Mouse (Mus musculus) lung, embryonic 15.5 days (tissue): ENCODE measurements around the gene Pnmt. TPM values are rescaled to one million over a fixed set of nuclear protein-coding genes. Genes with fewer than 3 reads are reported as not detected.

ENCODE experiments used
- ATAC-seq: fragments of 200-750 bp; cut with Nextera tagmentation; 2 replicates; pipeline ENCODE4 v1.8.0; 2017; ENCODE audit warnings: moderate number of reproducible peaks, borderline replicate concordance; ENCODE audit not compliant: low FRiP score, low TSS enrichment; ENCODE audit errors: extremely low read depth
- H3K27ac ChIP-seq: fragments of 300-500 bp; sonication (generic); 2 replicates; pipeline ENCODE4 v1.5.1; 2015; ENCODE audit warnings: moderate library complexity, mild to moderate bottlenecking, inconsistent platforms
- H3K27me3 ChIP-seq: fragments of 300-500 bp; sonication (generic); 2 replicates; pipeline ENCODE4 v1.6.1; 2015; ENCODE audit warnings: inconsistent platforms
- H3K36me3 ChIP-seq: fragments of 300-500 bp; sonication (generic); 2 replicates; pipeline ENCODE4 v1.6.1; 2015; ENCODE audit warnings: inconsistent platforms
- H3K4me1 ChIP-seq: fragments of 300-500 bp; sonication (generic); 2 replicates; pipeline ENCODE4 v1.6.1; 2015; ENCODE audit warnings: inconsistent platforms
- H3K4me2 ChIP-seq: fragments of 300-500 bp; sonication (generic); 2 replicates; pipeline ENCODE4 v1.6.1; 2015; ENCODE audit warnings: inconsistent platforms, mild to moderate bottlenecking, moderate library complexity
- H3K4me3 ChIP-seq: fragments of 300-500 bp; sonication (generic); 2 replicates; pipeline ENCODE4 v1.5.1; 2015; ENCODE audit warnings: mild to moderate bottlenecking, inconsistent platforms
- H3K9ac ChIP-seq: fragments of 300-500 bp; sonication (generic); 2 replicates; pipeline ENCODE4 v1.6.1; 2015; ENCODE audit warnings: inconsistent platforms
- H3K9me3 ChIP-seq: fragments of 300-500 bp; sonication (generic); 2 replicates; pipeline ENCODE4 v1.6.1; 2016; ENCODE audit warnings: inconsistent platforms
- WGBS: fragments of 180-500 bp; shearing (Covaris S2); methylation state at CpG from one replicate; pipeline ENCODE4 v1.1.7; 2015; 5-methylcytosine and 5-hydroxymethylcytosine counted together
- polyA plus RNA-seq: library from polyadenylated mRNA; unstranded; fragments of >200 nt; fragmentation: Nextera tagmentation; extraction: Ambion mirVana; gene quantifications from 2 replicates; pipeline ENCODE4 v1.2.1, GENCODE M21; 2015

Gene Pnmt
- polyA plus RNA-seq, 1 experiment from 2014 or later: 0.12 TPM

- Histone ChIP-seq H3K4me2 (no peak overlapping the region), H3K27ac (no peak overlapping the region), H3K9ac (no peak overlapping the region), H3K36me3 (no peaks in the 10 kb centered on the region), H3K4me1 (peaks cover 48% of the 10 kb centered on the region), H3K27me3 (peaks cover 54% of the 10 kb centered on the region), H3K9me3 (no peaks in the 10 kb centered on the region), H3K4me3 (no peak overlapping the region)
- no peak for ATAC-seq
- WGBS: 59% methylated on average over 10 of the region's 10 CpGs
Measured at GRCm38 (mm10) chr11:98388282-98388681, 2.0 kb downstream of the Pnmt start.

GRCm38 (mm10) chr11:98389221-98389780 lies 3.1 kb downstream of the Pnmt start:
- ATAC-seq: no peak
- no peaks in the 10 kb centered on the region for H3K9me3 ChIP-seq
- no peak overlapping the region for H3K27ac ChIP-seq
- 20% methylated on average over 9 of the region's 9 CpGs for WGBS
- H3K4me1 ChIP-seq: peaks cover 58% of the 10 kb centered on the region
- H3K9ac ChIP-seq: no peak overlapping the region
- H3K4me2 ChIP-seq: no peak overlapping the region
- H3K27me3 ChIP-seq: peaks cover 53% of the 10 kb centered on the region
- H3K36me3 ChIP-seq: no peaks in the 10 kb centered on the region
- H3K4me3 ChIP-seq: no peak overlapping the region

- no peak overlapping the region for H3K4me2 ChIP-seq
- H3K4me1 ChIP-seq: peaks cover 66% of the 10 kb centered on the region
- no peak overlapping the region for H3K27ac ChIP-seq
- H3K9ac ChIP-seq: no peak overlapping the region
- H3K27me3 ChIP-seq: peaks cover 45% of the 10 kb centered on the region
- H3K36me3 ChIP-seq: no peaks in the 10 kb centered on the region
- H3K9me3 ChIP-seq: no peaks in the 10 kb centered on the region
- no peak for ATAC-seq
- H3K4me3 ChIP-seq: no peak overlapping the region
- WGBS: 72% methylated on average over 12 of the region's 12 CpGs
Measured at GRCm38 (mm10) chr11:98390141-98390540, 3.9 kb downstream of the Pnmt start.

- no peak for ATAC-seq
- Histone ChIP-seq H3K27ac (peak overlapping the region; percentile 78), H3K4me1 (peaks cover 63% of the 10 kb centered on the region)
Measured at GRCm38 (mm10) chr11:98392034-98392433, 5.8 kb downstream of the Pnmt start.

GRCm38 (mm10) chr11:98392645-98393044 lies 6.4 kb downstream of the Pnmt start:
- Histone ChIP-seq H3K9me3 (no peaks in the 10 kb centered on the region), H3K36me3 (no peaks in the 10 kb centered on the region), H3K27me3 (peaks cover 20% of the 10 kb centered on the region), H3K27ac (peak overlapping the region; percentile 78), H3K4me1 (peaks cover 58% of the 10 kb centered on the region), H3K4me3 (no peak overlapping the region), H3K4me2 (no peak overlapping the region), H3K9ac (no peak overlapping the region)
- 0 out of 2 replicates have a peak, but pooled peaks have one; percentile 9 for ATAC-seq
- WGBS: 41% methylated on average over 4 of the region's 4 CpGs

More at GRCm38 (mm10) chr11:98392034-98392433, 5.8 kb downstream of the Pnmt start:
- peaks cover 26% of the 10 kb centered on the region for H3K27me3 ChIP-seq
- H3K36me3 ChIP-seq: no peaks in the 10 kb centered on the region
- H3K9me3 ChIP-seq: no peaks in the 10 kb centered on the region
- 10% methylated on average over 7 of the region's 8 CpGs for WGBS
- no peak overlapping the region for H3K4me3 ChIP-seq
- H3K4me2 ChIP-seq: no peak overlapping the region
- no peak overlapping the region for H3K9ac ChIP-seq

GRCm38 (mm10) chr11:98393317-98393716 lies 7.1 kb downstream of the Pnmt start:
- H3K9ac ChIP-seq: no peak overlapping the region
- H3K36me3 ChIP-seq: no peaks in the 10 kb centered on the region
- no peak overlapping the region for H3K4me3 ChIP-seq
- H3K4me1 ChIP-seq: peaks cover 51% of the 10 kb centered on the region
- H3K4me2 ChIP-seq: no peak overlapping the region
- 43% methylated on average over 6 of the region's 6 CpGs for WGBS
- peaks cover 13% of the 10 kb centered on the region; the same call in 1 of the 2 replicates for H3K27me3 ChIP-seq
- H3K27ac ChIP-seq: peak overlapping the region; percentile 78
- no peaks in the 10 kb centered on the region for H3K9me3 ChIP-seq
- peak; percentile 55 for ATAC-seq

- Histone ChIP-seq H3K4me2 (no peak overlapping the region; the same call in 1 of the 2 replicates), H3K27ac (peak overlapping the region; percentile 81), H3K4me3 (no peak overlapping the region), H3K9me3 (no peaks in the 10 kb centered on the region), H3K27me3 (0 out of 2 replicates have a peak, but pooled peaks cover 4% of the 10 kb centered on the region), H3K36me3 (no peaks in the 10 kb centered on the region), H3K4me1 (peaks cover 42% of the 10 kb centered on the region), H3K9ac (no peak overlapping the region)
- ATAC-seq: no peak
- 20% methylated on average over 6 of the region's 6 CpGs for WGBS
Measured at GRCm38 (mm10) chr11:98394301-98394700, 8.1 kb downstream of the Pnmt start.

- H3K9ac ChIP-seq: 0 out of 2 replicates have a peak overlapping the region, but pooled peaks have one; percentile 4
- H3K36me3 ChIP-seq: no peaks in the 10 kb centered on the region
- 0 out of 2 replicates have a peak, but pooled peaks cover 4% of the 10 kb centered on the region for H3K27me3 ChIP-seq
- H3K4me1 ChIP-seq: peaks cover 46% of the 10 kb centered on the region
- H3K4me2 ChIP-seq: no peak overlapping the region
- peak overlapping the region; percentile 81 for H3K27ac ChIP-seq
- H3K4me3 ChIP-seq: no peak overlapping the region
- ATAC-seq: no peak
- H3K9me3 ChIP-seq: no peaks in the 10 kb centered on the region
- 36% methylated on average over 4 of the region's 4 CpGs for WGBS
Measured at GRCm38 (mm10) chr11:98395041-98395440, 8.8 kb downstream of the Pnmt start.

- 86% methylated on average over 7 of the region's 7 CpGs for WGBS
- Histone ChIP-seq H3K27ac (no peak overlapping the region), H3K4me2 (no peak overlapping the region), H3K27me3 (no peaks in the 10 kb centered on the region), H3K9ac (no peak overlapping the region), H3K4me1 (peaks cover 37% of the 10 kb centered on the region), H3K4me3 (no peak overlapping the region), H3K9me3 (no peaks in the 10 kb centered on the region), H3K36me3 (no peaks in the 10 kb centered on the region)
- ATAC-seq: no peak
Measured at GRCm38 (mm10) chr11:98397946-98398345, 11.7 kb downstream of the Pnmt start.

GRCm38 (mm10) chr11:98400161-98400726 lies 14.0 kb downstream of the Pnmt start, which contains the start of gene Pgap3:
Gene Pgap3 (minus strand): TSS chr11:98400490.
- no peaks in the 10 kb centered on the region for H3K36me3 ChIP-seq
- peaks cover 14% of the 10 kb centered on the region for H3K4me1 ChIP-seq
- no peaks in the 10 kb centered on the region for H3K27me3 ChIP-seq
- peak; percentile 87 for ATAC-seq
- H3K9ac ChIP-seq: peak within 1 kb of the TSS; percentile 68
- 2% methylated on average over 40 of the region's 40 CpGs for WGBS
- H3K27ac ChIP-seq: peak within 1 kb of the TSS; percentile 99
- peak within 1 kb of the TSS; percentile 66 for H3K4me2 ChIP-seq
- H3K9me3 ChIP-seq: no peaks in the 10 kb centered on the region
- peak within 1 kb of the TSS; percentile 84 for H3K4me3 ChIP-seq

- Histone ChIP-seq H3K36me3 (no peaks in the 10 kb centered on the region), H3K9ac (peak overlapping the region; percentile 68; the same call in 1 of the 2 replicates), H3K27me3 (no peaks in the 10 kb centered on the region), H3K4me3 (peak overlapping the region; percentile 84), H3K9me3 (no peaks in the 10 kb centered on the region), H3K27ac (peak overlapping the region; percentile 99), H3K4me1 (peaks cover 12% of the 10 kb centered on the region), H3K4me2 (peak overlapping the region; percentile 66)
- ATAC-seq: no peak
- 41% methylated on average over 3 of the region's 3 CpGs for WGBS
Measured at GRCm38 (mm10) chr11:98400816-98401215, 14.6 kb downstream of the Pnmt start.

- peaks cover 18% of the 10 kb centered on the region for H3K4me1 ChIP-seq
- ATAC-seq: no peak
- H3K9me3 ChIP-seq: no peaks in the 10 kb centered on the region
- no peak overlapping the region for H3K9ac ChIP-seq
- no peak overlapping the region for H3K27ac ChIP-seq
- H3K27me3 ChIP-seq: no peaks in the 10 kb centered on the region
- H3K36me3 ChIP-seq: no peaks in the 10 kb centered on the region
- H3K4me3 ChIP-seq: no peak overlapping the region
- 70% methylated on average over 6 of the region's 6 CpGs for WGBS
- H3K4me2 ChIP-seq: no peak overlapping the region
Measured at GRCm38 (mm10) chr11:98406621-98407020, 20.4 kb downstream of the Pnmt start.
